Mouse (Mus musculus) spleen, postnatal 14 days (tissue): ENCODE measurements around the gene Cck.
A peak's percentile ranks its signal among the peaks of the same experiment; 100 is the strongest.
"Not testable (repeated sequence)": the region's sequence is repeated elsewhere in the genome, so short reads cannot be mapped to it uniquely, and the experiment has no call there.

Experiments used
- DNase-seq, 2 experiments: peaks; one replicate each; pipeline ENCODE4 v3.0.0; 2021 to 2022; ENCODE audit warnings: low spot score in 2 of 2

Gene Cck

GRCm38 (mm10) chr9:121459950-121460349 lies 35.5 kb downstream of the Cck start:
- no peak for DNase-seq

DNA sequence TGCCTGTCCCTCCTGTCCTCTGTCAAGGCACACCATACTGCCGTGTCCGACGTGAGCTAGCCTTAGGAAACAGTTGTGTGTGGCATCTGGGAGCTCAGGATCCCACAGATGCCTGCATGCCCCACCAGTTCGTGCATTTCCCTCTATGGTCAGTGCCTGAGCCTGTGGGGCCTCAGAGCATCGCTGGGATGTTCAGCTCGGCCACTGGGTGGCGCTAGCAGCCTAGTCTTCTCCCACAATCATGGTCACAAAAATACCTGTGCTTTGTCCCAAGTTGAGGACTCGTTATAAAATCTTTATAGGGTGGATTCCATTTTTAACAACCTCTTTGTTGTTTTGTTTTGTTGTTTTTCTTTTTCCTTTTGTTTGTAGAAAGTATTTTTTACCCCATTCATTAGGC lies 37.0 kb downstream of the Cck start:
- peak; percentile 23 to 46 for DNase-seq

- DNase-seq: no peak
Observed at GRCm38 (mm10) chr9:121456739-121457515, 38.6 kb downstream of the Cck start.

DNA sequence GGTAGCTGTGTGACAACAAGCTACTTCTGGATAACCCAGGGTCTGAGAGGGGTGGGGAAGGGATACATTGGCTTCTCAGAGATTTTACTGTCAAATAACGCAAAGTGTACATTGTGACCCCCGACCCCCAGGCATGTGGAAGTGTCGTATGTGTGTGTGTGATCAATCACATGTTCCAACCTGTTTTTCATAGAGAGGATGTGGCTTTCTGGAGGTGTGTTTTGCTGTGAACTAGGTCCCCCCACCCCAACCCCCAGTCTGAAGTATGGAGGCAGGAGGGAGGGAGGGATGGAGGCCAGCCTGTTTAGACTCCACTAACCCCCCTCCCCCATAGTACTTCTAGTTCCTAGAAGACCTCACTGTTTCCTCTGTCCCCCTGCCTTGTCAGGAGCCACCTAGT lies 40.6 kb downstream of the Cck start:
- DNase-seq: no peak

GRCm38 (mm10) chr9:121452342-121452942 lies 43.1 kb downstream of the Cck start:
- DNase-seq: not testable (repeated sequence)

- DNase-seq: no peak
Observed at GRCm38 (mm10) chr9:121446431-121446831, 49.1 kb downstream of the Cck start.

DNA sequence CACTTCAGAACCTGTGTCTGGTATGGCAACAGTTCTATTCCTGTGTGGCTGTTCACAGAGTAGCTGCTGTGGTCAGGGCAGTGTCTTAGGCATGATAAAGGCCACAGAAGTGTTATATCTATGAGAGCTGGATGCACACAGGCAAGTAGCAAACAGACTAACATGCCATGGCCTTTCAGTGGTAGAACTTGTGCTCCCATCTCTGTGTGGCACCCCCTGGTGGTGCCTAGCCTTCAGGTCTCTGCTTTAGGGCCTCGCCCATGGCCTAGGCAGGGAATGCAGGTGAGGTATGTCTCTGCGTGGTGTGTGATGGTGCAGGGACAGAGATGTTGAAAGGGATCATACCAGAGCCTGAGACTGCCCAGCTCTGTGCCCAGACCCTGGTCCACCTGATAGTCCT lies 50.1 kb downstream of the Cck start:
- peak; percentile 39 to 52 for DNase-seq

DNA sequence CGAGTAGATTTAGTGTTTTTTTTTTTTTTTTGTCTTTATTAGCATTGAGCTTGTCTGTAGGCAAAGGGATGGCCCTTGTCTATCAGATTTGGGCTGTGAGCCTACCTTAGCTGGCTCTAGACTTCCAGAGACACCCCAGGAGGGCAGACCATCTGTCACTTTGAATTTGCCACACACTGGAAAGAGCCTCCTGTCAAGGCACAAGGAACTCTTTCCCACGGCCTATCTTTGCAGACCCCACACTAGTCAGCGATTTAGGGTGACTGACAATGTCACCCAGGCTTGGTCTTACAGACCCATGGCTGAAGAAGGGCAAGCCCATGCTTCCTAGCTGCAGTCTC lies 51.2 kb downstream of the Cck start:
- no peak for DNase-seq

GRCm38 (mm10) chr9:121443696-121444366 lies 51.7 kb downstream of the Cck start:
- DNase-seq: no peak

DNA sequence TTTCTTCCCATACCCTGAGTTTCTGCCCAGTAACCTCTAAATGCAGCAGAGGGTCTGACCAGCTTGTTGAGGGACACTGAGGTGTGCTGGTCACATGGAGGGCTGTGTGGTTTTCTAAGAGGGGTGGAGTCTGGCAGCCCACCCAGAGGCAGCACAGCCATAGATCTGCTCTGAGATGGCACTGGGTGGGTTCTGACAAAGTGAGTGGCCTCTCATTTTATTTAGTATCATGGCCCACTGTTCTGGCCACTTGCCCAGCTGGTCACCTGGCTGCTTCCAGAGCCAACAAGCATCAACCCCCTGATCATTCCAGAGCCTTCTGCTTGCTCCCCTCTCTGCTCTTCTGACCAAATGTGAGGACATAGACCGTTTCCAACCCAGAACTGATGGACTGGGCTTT lies 53.3 kb downstream of the Cck start:
- no peak for DNase-seq
